Mouse (Mus musculus) E14TG2a.4 (cell line): ENCODE results near the gene Trp53bp2.
A peak's percentile ranks its signal among the peaks of the same experiment; 100 is the strongest.

Source experiments
- H3K27me3 ChIP-seq: 2 replicates; pipeline ENCODE4 v1.6.1; 2014; ENCODE audit warnings: low read length, control low read depth; ENCODE audit not compliant: insufficient read depth
- H3K36me3 ChIP-seq: 2 replicates; pipeline ENCODE4 v1.6.1; 2014; ENCODE audit warnings: low read length, control low read depth; ENCODE audit not compliant: insufficient read depth
- H3K4me1 ChIP-seq: replicated peaks from 2 replicates; pipeline ENCODE4 v1.6.1; 2014; ENCODE audit warnings: low read depth, low read length, control low read depth
- H3K4me3 ChIP-seq: replicated peaks from 2 replicates; pipeline ENCODE4 v1.5.1; 2014; ENCODE audit warnings: mild to moderate bottlenecking, low read length
- H3K9me3 ChIP-seq: 2 replicates; pipeline ENCODE4 v1.6.1; 2014; ENCODE audit warnings: low read length, control low read depth
- CTCF ChIP-seq: conservative IDR thresholded peaks from 2 replicates; pipeline ENCODE4 v1.5.1; 2014; ENCODE audit warnings: low read length
- NANOG ChIP-seq: IDR thresholded peaks from 2 replicates; pipeline ENCODE4 v1.6.1; 2014; ENCODE audit warnings: borderline replicate concordance, low read length, mixed read lengths
- POU5F1 ChIP-seq: IDR thresholded peaks from 2 replicates; pipeline ENCODE4 v1.6.1; 2014; ENCODE audit warnings: low read length, borderline replicate concordance

Trp53bp2 gene

DNA sequence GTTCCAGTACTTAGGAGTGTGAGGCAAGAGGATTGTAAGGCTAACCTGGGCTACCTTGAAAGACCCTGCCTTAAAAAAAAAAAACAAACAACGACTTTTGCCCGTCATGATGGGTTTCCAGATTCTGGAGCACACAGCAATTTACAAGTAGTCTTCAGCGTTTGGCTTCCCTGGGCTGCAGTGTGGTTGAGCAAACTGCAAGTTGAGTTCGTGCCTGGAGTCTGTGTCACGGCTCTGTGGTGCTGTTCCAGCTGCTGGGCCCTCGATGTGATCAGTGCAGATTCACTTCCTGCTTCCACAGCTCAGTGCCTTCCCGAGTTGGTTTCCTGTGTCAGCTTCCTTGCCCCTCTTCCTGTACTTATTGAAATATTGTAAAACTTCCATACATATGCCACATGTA is 52.3 kb downstream of the Trp53bp2 start:
- Histone ChIP-seq H3K9me3 (no peaks in the 10 kb centered on the region), H3K27me3 (no peaks in the 10 kb centered on the region), H3K4me3 (no peak overlapping the region), H3K4me1 (peaks cover 8% of the 10 kb centered on the region; the same call in 1 of the 2 replicates), H3K36me3 (peaks cover 27% of the 10 kb centered on the region)
- TF ChIP-seq CTCF (no peak), POU5F1 (no peak), NANOG (no peak)

GRCm38 (mm10) chr1:182461813-182462212 is 52.8 kb downstream of the Trp53bp2 start:
- Histone ChIP-seq H3K36me3 (peaks cover 23% of the 10 kb centered on the region), H3K27me3 (no peaks in the 10 kb centered on the region), H3K4me1 (peaks cover 8% of the 10 kb centered on the region; the same call in 1 of the 2 replicates), H3K9me3 (no peaks in the 10 kb centered on the region), H3K4me3 (peak overlapping the region; percentile 24; the same call in 1 of the 2 replicates)
- no peak for TF ChIP-seq NANOG
- no peak for TF ChIP-seq CTCF
- no peak for TF ChIP-seq POU5F1

GRCm38 (mm10) chr1:182465309-182465708 is 56.3 kb downstream of the Trp53bp2 start:
- Histone ChIP-seq H3K9me3 (no peaks in the 10 kb centered on the region), H3K4me3 (0 out of 2 replicates have a peak overlapping the region, but pooled peaks have one; percentile 23), H3K4me1 (peaks cover 8% of the 10 kb centered on the region; the same call in 1 of the 2 replicates), H3K36me3 (no peaks in the 10 kb centered on the region), H3K27me3 (no peaks in the 10 kb centered on the region)
- TF ChIP-seq CTCF (no peak), POU5F1 (no peak), NANOG (no peak)

DNA sequence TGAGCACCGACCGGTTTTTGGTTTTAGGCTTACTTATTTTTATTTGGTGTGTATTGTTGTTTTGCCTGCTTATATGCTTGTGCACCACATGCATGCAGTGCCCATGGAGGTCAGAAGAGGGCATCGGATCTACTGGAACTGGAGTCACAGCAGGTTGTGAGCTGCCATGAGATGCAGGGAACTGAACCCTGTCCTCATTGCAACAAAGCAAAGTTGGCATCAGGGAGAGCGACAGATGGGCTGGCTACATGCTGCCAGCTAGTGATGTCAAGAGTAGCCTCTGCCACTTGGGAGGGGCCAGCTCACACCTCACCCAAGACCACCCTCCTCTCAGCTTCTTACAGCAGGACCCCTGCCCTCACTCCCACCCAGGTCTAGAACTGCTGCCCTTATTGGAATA is 57.0 kb downstream of the Trp53bp2 start:
- TF ChIP-seq POU5F1: no peak
- TF ChIP-seq CTCF: peak; percentile 15; the same call in 1 of the 2 replicates
- TF ChIP-seq NANOG: no peak
- Histone ChIP-seq H3K36me3 (no peaks in the 10 kb centered on the region), H3K27me3 (no peaks in the 10 kb centered on the region), H3K4me3 (no peak overlapping the region), H3K4me1 (peaks cover 8% of the 10 kb centered on the region; the same call in 1 of the 2 replicates), H3K9me3 (no peaks in the 10 kb centered on the region)

- Histone ChIP-seq H3K4me1 (peaks cover 3% of the 10 kb centered on the region), H3K27me3 (no peaks in the 10 kb centered on the region), H3K36me3 (no peaks in the 10 kb centered on the region), H3K9me3 (no peaks in the 10 kb centered on the region), H3K4me3 (no peak overlapping the region)
- TF ChIP-seq POU5F1: no peak
- peak; percentile 29; the same call in 1 of the 2 replicates for TF ChIP-seq CTCF
Measured at GRCm38 (mm10) chr1:182475005-182475796, 66.2 kb downstream of the Trp53bp2 start.

- no peaks in the 10 kb centered on the region for H3K36me3 ChIP-seq
- no peak overlapping the region for H3K4me3 ChIP-seq
- H3K9me3 ChIP-seq: no peaks in the 10 kb centered on the region
- TF ChIP-seq CTCF (no peak), NANOG (no peak)
- peaks cover 24% of the 10 kb centered on the region for H3K4me1 ChIP-seq
- H3K27me3 ChIP-seq: no peaks in the 10 kb centered on the region
Measured at GRCm38 (mm10) chr1:182478935-182479334, 70.0 kb downstream of the Trp53bp2 start.

GRCm38 (mm10) chr1:182481138-182481537 is 72.2 kb downstream of the Trp53bp2 start:
- TF ChIP-seq POU5F1 (no peak), CTCF (no peak), NANOG (no peak)
- no peak overlapping the region for H3K4me3 ChIP-seq
- peaks cover 12% of the 10 kb centered on the region for H3K27me3 ChIP-seq
- H3K9me3 ChIP-seq: no peaks in the 10 kb centered on the region
- peaks cover 29% of the 10 kb centered on the region for H3K4me1 ChIP-seq
- no peaks in the 10 kb centered on the region for H3K36me3 ChIP-seq

- Histone ChIP-seq H3K36me3 (no peaks in the 10 kb centered on the region), H3K4me3 (no peak overlapping the region), H3K9me3 (no peaks in the 10 kb centered on the region), H3K27me3 (peaks cover 18% of the 10 kb centered on the region), H3K4me1 (peaks cover 29% of the 10 kb centered on the region)
- TF ChIP-seq NANOG: no peak
- no peak for TF ChIP-seq POU5F1
- no peak for TF ChIP-seq CTCF
Measured at GRCm38 (mm10) chr1:182481646-182482295, 72.8 kb downstream of the Trp53bp2 start.
